Comparison of ENCODE assay signal across 8 mouse cellular contexts in genomic region chr7:98573231-98573781, GRCm38 (mm10).
DNase-seq lines count a peak whose midpoint lies in the region; ATAC-seq lines count a peak whose summit lies in the region.

No protein-coding gene starts in this region.

- H3K9me3 ChIP-seq in limb, embryonic 15.5 days = no peaks in the 10 kb centered on the region
- no peaks in the 10 kb centered on the region for H3K9me3 ChIP-seq in neural tube, embryonic 15.5 days (replicated peaks)

- 60% methylated on average over 10 of the region's 10 CpGs for WGBS in limb, embryonic 15.5 days
- WGBS in neural tube, embryonic 15.5 days = 42% methylated on average over 10 of the region's 10 CpGs

- peak overlapping the region; percentile 24; the same call in 1 of the 2 replicates for H3K27ac ChIP-seq in limb, embryonic 15.5 days
- peak overlapping the region; percentile 48; the same call in 1 of the 2 replicates for H3K27ac ChIP-seq in neural tube, embryonic 15.5 days (replicated peaks)

- DNase-seq in left cerebral cortex, adult 18-20 months (ENCODE audit: low spot score in 2 of 2) = peak; percentile 27 to 51
- DNase-seq in left cerebral cortex, adult 11 months (ENCODE audit: low spot score) = no peak
- peak; percentile 60 for DNase-seq in kidney, adult 9 months
- DNase-seq in spleen, postnatal 36 days (ENCODE audit: low spot score in 2 of 2) = no peak
- DNase-seq in thymus, postnatal 25 days = no peak

- H3K4me2 ChIP-seq in limb, embryonic 15.5 days = no peak overlapping the region
- no peak overlapping the region for H3K4me2 ChIP-seq in neural tube, embryonic 15.5 days

- H3K9ac ChIP-seq in limb, embryonic 15.5 days = no peak overlapping the region
- H3K9ac ChIP-seq in neural tube, embryonic 15.5 days (replicated peaks) = no peak overlapping the region

- H3K27me3 ChIP-seq in limb, embryonic 15.5 days = no peaks in the 10 kb centered on the region
- H3K27me3 ChIP-seq in neural tube, embryonic 15.5 days (replicated peaks) = no peaks in the 10 kb centered on the region

- 0 out of 2 replicates have a peak, but pooled peaks have one; percentile 40 for ATAC-seq in erythroblast, adult 5-6 weeks (replicated peaks; ENCODE audit: low FRiP score, poor library complexity, severe bottlenecking)
- ATAC-seq in limb, embryonic 15.5 days (ENCODE audit: insufficient number of reproducible peaks, low FRiP score, low TSS enrichment, low read depth) = 0 out of 2 replicates have a peak, but pooled peaks have one; percentile 52
- peak; percentile 59; the same call in 1 of the 2 replicates for ATAC-seq in neural tube, embryonic 15.5 days (ENCODE audit: low FRiP score)

- no peak overlapping the region for H3K4me3 ChIP-seq in limb, embryonic 15.5 days
- no peak overlapping the region for H3K4me3 ChIP-seq in neural tube, embryonic 15.5 days (replicated peaks)

- H3K4me1 ChIP-seq in limb, embryonic 15.5 days = peaks cover 9% of the 10 kb centered on the region; the same call in 1 of the 2 replicates
- peaks cover 9% of the 10 kb centered on the region; the same call in 1 of the 2 replicates for H3K4me1 ChIP-seq in neural tube, embryonic 15.5 days

- no peaks in the 10 kb centered on the region for H3K36me3 ChIP-seq in limb, embryonic 15.5 days
- H3K36me3 ChIP-seq in neural tube, embryonic 15.5 days = no peaks in the 10 kb centered on the region

Comparison
In these comparisons a context has a peak if more than half of its experiments do, and no peak if none do; other contexts are left out.
1. DNase-seq: peak in left cerebral cortex, adult 18-20 months (2 of 2) and kidney, adult 9 months (single experiment); none in left cerebral cortex, adult 11 months (single experiment), spleen, postnatal 36 days (0 of 2) and thymus, postnatal 25 days (single experiment).
2. Peak in every context shown above with its lines, with median percentiles within 50 percentile points of each other: ATAC-seq.